Mouse (Mus musculus): ENCODE data around the gene Nkx3-2.

GRCm38 (mm10) chr5:41805085-41805484 lies 40.8 kb upstream of the Nkx3-2 start:
- TF ChIP-seq POLR2A (IDR thresholded peaks at IDR 0.05; ENCODE audit: insufficient read depth, low read depth, low read length) (no peak), CTCF (IDR thresholded peaks at IDR 0.05) (no peak), EP300 (IDR thresholded peaks at IDR 0.05; ENCODE audit: insufficient read depth, low read depth, low read length) (no peak)

Measured in heart, adult 2 months (tissue).